Mouse (Mus musculus) liver, embryonic 11.5 days (tissue): ENCODE results near the gene Zfp90. TPM values are rescaled to one million over a fixed set of nuclear protein-coding genes. Genes with fewer than 3 reads are reported as not detected.

Experiments
- ATAC-seq: fragments of 200-750 bp; cut with Nextera tagmentation; replicated peaks from 2 replicates; pipeline ENCODE4 v1.8.0; 2017; ENCODE audit warnings: moderate number of reproducible peaks, mild to moderate bottlenecking, moderate TSS enrichment, moderate library complexity; ENCODE audit not compliant: low FRiP score
- DNase-seq: peaks from one replicate; pipeline ENCODE4 v3.0.0-alpha.2; 2017; ENCODE audit warnings: low spot score
- H3K27ac ChIP-seq: fragments of 300-500 bp; sonication (generic); 2 replicates; pipeline ENCODE4 v1.5.1; 2014; ENCODE audit warnings: mild to moderate bottlenecking, low read depth, low read length, control low read depth
- H3K27me3 ChIP-seq: fragments of 300-500 bp; sonication (generic); replicated peaks from 2 replicates; pipeline ENCODE4 v1.6.1; 2014; ENCODE audit warnings: low read length, mixed read lengths; ENCODE audit not compliant: control insufficient read depth, insufficient read depth
- H3K36me3 ChIP-seq: fragments of 300-500 bp; sonication (generic); 2 replicates; pipeline ENCODE4 v1.6.1; 2014; ENCODE audit warnings: mild to moderate bottlenecking, low read length, moderate library complexity, mixed read lengths; ENCODE audit not compliant: control insufficient read depth, insufficient read depth
- H3K4me1 ChIP-seq: fragments of 300-500 bp; sonication (generic); replicated peaks from 2 replicates; pipeline ENCODE4 v1.6.1; 2014; ENCODE audit warnings: low read length, mixed read lengths; ENCODE audit not compliant: control insufficient read depth, insufficient read depth
- H3K4me2 ChIP-seq: fragments of 300-500 bp; sonication (generic); 2 replicates; pipeline ENCODE4 v1.6.1; 2014; ENCODE audit warnings: mild to moderate bottlenecking, control low read depth, moderate library complexity
- H3K4me3 ChIP-seq: fragments of 300-500 bp; sonication (generic); 2 replicates; pipeline ENCODE4 v1.5.1; 2014; ENCODE audit warnings: low read depth, low read length, control low read depth
- H3K9ac ChIP-seq: fragments of 300-500 bp; sonication (generic); 2 replicates; pipeline ENCODE4 v1.6.1; 2014; ENCODE audit warnings: low read depth, low read length, control low read depth
- H3K9me3 ChIP-seq: fragments of 300-500 bp; sonication (generic); 2 replicates; pipeline ENCODE4 v1.6.1; 2016; ENCODE audit warnings: low read length, inconsistent platforms, mixed read lengths; ENCODE audit not compliant: control insufficient read depth
- WGBS: fragments of 180-500 bp; shearing (Covaris S2); extraction: QIAGEN DNeasy Blood & Tissue Kit; methylation state at CpG from one replicate; pipeline ENCODE4 v1.1.7; 2014; 5-methylcytosine and 5-hydroxymethylcytosine counted together
- polyA plus RNA-seq: library from polyadenylated mRNA; unstranded; fragments of >200 nt; fragmentation: Nextera tagmentation; extraction: Ambion mirVana; gene quantifications from 2 replicates; pipeline ENCODE4 v1.2.1, GENCODE M21; 2014

The Zfp90 gene
- 7.9 and 9.2 TPM in 2 replicates for polyA plus RNA-seq

DNA sequence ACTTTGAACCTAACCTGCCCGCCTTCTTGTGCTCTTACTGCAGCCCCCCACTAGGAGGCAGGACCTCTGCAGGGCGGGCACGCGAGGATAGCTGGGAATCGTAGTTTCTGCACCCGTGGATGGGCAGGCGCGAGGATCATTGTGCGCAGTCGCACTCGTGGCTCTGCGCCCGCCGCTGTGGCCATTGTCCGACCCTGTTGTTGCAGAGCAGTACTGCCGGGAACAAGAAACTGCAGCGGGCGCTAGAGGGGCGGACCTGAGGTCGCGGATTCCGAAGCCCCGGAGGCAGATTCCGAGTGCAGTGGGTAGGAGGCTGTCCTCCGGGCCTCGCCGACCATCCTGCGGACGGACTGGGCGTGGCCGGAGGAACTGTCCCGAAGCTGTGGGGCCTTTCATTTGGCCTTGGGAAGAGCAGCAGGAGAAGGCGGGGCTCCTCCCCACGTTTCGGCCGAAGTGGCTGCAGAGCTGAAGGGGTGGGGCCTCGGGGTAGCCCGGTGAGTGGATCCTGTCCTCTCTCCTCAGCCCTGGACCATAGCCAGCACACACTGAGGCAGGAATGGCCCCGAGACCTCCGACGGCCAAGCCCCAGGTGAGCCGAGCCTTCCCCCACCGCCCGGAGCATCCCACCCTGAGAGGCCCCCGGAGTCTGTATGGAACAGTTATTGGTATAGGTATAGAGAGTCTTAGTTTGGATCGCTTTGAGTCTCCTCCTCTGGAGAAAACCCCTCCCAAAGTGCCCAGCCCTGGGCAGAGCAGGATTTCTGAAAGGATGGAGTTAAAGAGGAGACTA is at the start of gene Zfp90:
Gene Zfp90, plus strand, starts transcription at position 146 of the 790 bp plus-strand sequence.
- ATAC-seq: peak; percentile 93
- Histone ChIP-seq H3K9me3 (0 out of 2 replicates have a peak, but pooled peaks cover 2% of the 10 kb centered on the region), H3K27me3 (no peaks in the 10 kb centered on the region), H3K36me3 (peaks cover 16% of the 10 kb centered on the region), H3K9ac (peak within 1 kb of the TSS; percentile 72), H3K4me2 (peak within 1 kb of the TSS; percentile 78), H3K27ac (peak within 1 kb of the TSS; percentile 83), H3K4me1 (peaks cover 2% of the 10 kb centered on the region; the same call in 1 of the 2 replicates), H3K4me3 (peak within 1 kb of the TSS; percentile 76)
- DNase-seq: peak; percentile 92
- WGBS: under 1% methylated on average over 46 of the region's 46 CpGs

DNA sequence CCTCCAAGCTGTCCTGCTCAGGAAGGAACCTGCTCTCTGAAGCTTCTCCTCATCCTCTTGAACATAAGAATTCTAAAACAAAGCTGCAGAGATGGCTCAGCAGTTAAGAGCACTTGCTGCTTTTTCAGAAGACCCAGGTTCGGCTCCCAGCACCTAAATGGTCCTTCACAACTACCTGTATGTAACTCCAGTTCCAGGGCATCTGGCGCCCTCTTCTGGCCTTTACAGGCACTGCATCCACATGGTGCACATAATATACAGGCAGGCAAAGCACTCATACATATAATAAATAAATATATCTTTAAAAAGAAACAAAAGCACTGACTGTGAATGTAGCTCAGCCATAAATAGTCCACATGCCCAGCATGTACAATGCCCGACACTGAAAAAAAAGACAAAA is 46.6 kb upstream of the Zfp90 start:
- 60% methylated on average over 3 of the region's 3 CpGs for WGBS
- no peaks in the 10 kb centered on the region for H3K36me3 ChIP-seq
- H3K4me3 ChIP-seq: no peak overlapping the region
- no peak for DNase-seq
- H3K27me3 ChIP-seq: no peaks in the 10 kb centered on the region
- H3K27ac ChIP-seq: no peak overlapping the region
- no peak for ATAC-seq
- H3K9ac ChIP-seq: no peak overlapping the region
- H3K4me1 ChIP-seq: no peaks in the 10 kb centered on the region
- H3K4me2 ChIP-seq: no peak overlapping the region
- H3K9me3 ChIP-seq: no peaks in the 10 kb centered on the region

DNA sequence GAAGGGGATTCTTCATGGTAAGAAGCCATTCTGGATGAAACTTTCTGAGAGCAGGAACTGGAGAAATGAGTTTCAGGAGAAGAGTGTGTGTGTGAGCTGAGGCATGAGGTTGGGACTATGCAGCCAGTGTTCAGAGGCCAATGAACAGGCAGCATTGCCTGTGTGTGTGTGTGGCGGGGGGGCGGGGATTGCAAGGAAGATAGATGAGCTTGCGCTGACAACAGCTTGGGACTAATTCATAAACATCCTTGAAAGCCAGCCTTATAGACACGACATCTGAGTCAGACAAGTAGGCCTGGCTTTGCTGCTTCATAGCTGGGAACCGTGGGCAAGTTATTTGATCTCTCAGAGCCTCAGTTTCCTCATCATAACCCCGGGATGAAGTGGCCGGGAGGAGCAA is 46.1 kb upstream of the Zfp90 start:
- no peak overlapping the region for H3K27ac ChIP-seq
- H3K9me3 ChIP-seq: no peaks in the 10 kb centered on the region
- 80% methylated on average over 7 of the region's 7 CpGs for WGBS
- H3K36me3 ChIP-seq: no peaks in the 10 kb centered on the region
- ATAC-seq (no peak), DNase-seq (no peak)
- no peaks in the 10 kb centered on the region for H3K27me3 ChIP-seq
- no peaks in the 10 kb centered on the region for H3K4me1 ChIP-seq
- H3K4me2 ChIP-seq: no peak overlapping the region
- H3K9ac ChIP-seq: no peak overlapping the region
- no peak overlapping the region for H3K4me3 ChIP-seq

DNA sequence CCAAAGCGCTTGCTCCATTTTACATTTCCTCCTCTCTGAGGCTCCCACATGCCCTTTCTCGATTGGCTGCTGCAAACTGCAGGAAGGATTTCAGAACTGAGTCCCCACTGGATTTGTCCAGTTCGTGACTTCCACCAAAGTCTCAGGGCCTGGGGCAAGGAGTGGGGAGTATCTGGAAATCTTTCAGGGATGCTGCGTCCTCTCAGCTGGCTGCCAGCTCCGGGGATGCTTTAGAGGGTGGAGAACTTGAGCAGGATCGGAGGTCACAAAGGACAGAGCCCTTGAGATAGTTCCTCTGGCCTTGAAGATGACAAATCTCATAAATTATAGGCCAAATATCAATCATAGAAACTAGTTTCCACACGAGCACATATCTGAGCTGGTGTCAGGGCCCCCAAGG is 39.2 kb upstream of the Zfp90 start:
- no peak overlapping the region for H3K27ac ChIP-seq
- no peak overlapping the region for H3K4me3 ChIP-seq
- WGBS: 74% methylated on average over 7 of the region's 7 CpGs
- H3K4me1 ChIP-seq: no peaks in the 10 kb centered on the region
- H3K36me3 ChIP-seq: no peaks in the 10 kb centered on the region
- no peaks in the 10 kb centered on the region for H3K27me3 ChIP-seq
- no peak for ATAC-seq
- H3K9ac ChIP-seq: no peak overlapping the region
- no peak overlapping the region for H3K4me2 ChIP-seq
- H3K9me3 ChIP-seq: no peaks in the 10 kb centered on the region
- no peak for DNase-seq

DNA sequence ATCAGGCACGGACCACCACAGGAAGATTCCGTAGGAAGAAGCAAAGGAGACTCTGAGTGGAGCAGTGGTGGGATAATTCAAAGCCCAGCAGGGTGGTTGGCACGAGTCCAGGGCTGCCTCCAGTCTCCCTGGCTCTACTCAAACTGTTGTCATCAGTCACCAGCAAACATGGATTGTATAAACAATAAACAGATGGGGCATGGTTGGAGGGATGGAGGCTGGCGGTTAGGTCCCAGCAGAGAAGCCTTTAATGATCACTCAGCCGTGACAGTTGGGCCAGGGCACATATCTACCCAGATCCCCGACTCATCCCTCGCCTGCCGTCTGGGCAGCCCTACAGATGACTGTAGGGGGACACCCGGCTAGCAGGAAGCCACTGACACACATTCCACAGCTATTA is 38.3 kb upstream of the Zfp90 start:
- no peaks in the 10 kb centered on the region for H3K27me3 ChIP-seq
- DNase-seq: no peak
- no peak overlapping the region for H3K9ac ChIP-seq
- no peaks in the 10 kb centered on the region for H3K4me1 ChIP-seq
- H3K9me3 ChIP-seq: no peaks in the 10 kb centered on the region
- H3K27ac ChIP-seq: no peak overlapping the region
- H3K4me2 ChIP-seq: no peak overlapping the region
- no peak for ATAC-seq
- WGBS: 46% methylated on average over 9 of the region's 9 CpGs
- no peaks in the 10 kb centered on the region for H3K36me3 ChIP-seq
- H3K4me3 ChIP-seq: no peak overlapping the region

DNA sequence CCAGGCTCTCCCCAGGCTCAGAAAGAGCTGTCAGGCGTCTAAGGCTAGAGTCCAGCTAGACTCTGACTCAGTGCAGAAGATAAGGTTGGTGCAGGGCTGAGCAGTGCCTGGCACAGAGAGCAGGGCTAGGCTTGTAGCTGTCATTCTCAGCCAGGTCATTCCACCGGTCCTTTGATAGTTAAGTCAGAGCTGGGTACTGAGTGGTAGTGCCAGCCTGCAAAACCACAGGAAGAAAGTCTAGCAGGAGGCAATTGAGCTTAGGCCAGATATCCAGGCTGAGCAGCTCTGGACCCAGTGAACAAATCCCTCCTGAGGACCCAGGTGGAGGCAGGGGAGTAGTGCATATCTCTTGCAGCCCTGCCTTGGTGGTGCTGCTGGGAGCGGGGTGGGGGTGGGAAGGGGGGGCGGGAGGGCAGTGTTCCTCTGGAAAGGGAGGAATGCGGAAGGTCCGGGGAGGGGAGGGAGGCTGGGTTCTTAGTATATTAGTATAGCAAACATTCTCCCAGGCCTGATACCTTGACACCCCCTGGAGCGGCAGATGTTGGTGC is 36.6 kb upstream of the Zfp90 start:
- H3K4me3 ChIP-seq: no peak overlapping the region
- H3K9me3 ChIP-seq: no peaks in the 10 kb centered on the region
- no peak overlapping the region for H3K9ac ChIP-seq
- H3K36me3 ChIP-seq: no peaks in the 10 kb centered on the region
- no peaks in the 10 kb centered on the region for H3K4me1 ChIP-seq
- no peak for DNase-seq
- no peak overlapping the region for H3K4me2 ChIP-seq
- WGBS: 49% methylated on average over 7 of the region's 7 CpGs
- ATAC-seq: 0 out of 2 replicates have a peak, but pooled peaks have one; percentile 26
- H3K27ac ChIP-seq: no peak overlapping the region
- H3K27me3 ChIP-seq: no peaks in the 10 kb centered on the region; the same call in 1 of the 2 replicates

DNA sequence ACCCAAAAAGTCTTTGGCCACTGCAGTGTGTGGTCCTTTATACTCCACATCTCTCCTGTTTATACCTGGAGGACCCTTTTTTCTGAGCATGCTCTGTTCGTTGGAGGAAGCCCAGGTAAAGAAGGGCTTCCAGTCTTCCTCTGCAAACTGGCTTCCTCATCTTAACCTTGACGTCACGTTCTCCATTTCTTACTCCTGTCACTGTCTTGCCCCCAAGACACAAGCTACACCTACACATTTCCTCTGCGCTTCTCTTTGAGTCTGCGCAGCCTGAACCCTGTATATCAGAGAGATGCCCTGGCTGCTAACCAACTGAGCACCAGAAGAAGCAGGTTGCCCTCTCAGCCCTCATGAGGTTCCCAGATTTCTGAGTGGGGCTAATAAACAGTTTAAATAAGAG is 35.8 kb upstream of the Zfp90 start:
- no peak overlapping the region for H3K4me3 ChIP-seq
- no peaks in the 10 kb centered on the region for H3K36me3 ChIP-seq
- no peak for DNase-seq
- no peaks in the 10 kb centered on the region for H3K9me3 ChIP-seq
- H3K27me3 ChIP-seq: no peaks in the 10 kb centered on the region; the same call in 1 of the 2 replicates
- no peaks in the 10 kb centered on the region for H3K4me1 ChIP-seq
- H3K27ac ChIP-seq: no peak overlapping the region
- WGBS: 73% methylated on average over 5 of the region's 5 CpGs
- H3K9ac ChIP-seq: no peak overlapping the region
- ATAC-seq: no peak
- no peak overlapping the region for H3K4me2 ChIP-seq

DNA sequence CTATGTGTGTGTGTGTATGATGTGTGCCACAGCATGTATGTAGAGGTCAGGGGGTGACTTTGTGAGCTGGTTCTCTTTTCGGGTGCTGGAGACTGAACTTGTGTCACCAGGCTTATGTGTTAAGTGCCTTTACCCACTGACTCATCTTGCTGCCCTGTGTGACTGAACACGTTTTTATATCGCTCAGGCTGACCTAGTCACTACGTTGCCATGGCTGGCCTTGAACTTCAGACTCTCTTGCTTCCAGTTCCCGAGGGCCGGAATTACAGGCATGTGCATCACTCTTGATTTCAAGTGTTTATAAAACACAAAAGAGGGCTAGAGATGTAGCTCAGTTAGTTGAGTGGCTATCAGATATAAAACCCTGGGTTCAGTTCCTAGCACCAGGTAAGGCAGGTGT is 34.1 kb upstream of the Zfp90 start:
- H3K9me3 ChIP-seq: no peaks in the 10 kb centered on the region
- no peak overlapping the region for H3K4me3 ChIP-seq
- no peaks in the 10 kb centered on the region for H3K36me3 ChIP-seq
- H3K4me1 ChIP-seq: no peaks in the 10 kb centered on the region
- ATAC-seq (no peak), DNase-seq (no peak)
- no peak overlapping the region for H3K9ac ChIP-seq
- no peaks in the 10 kb centered on the region; the same call in 1 of the 2 replicates for H3K27me3 ChIP-seq
- no peak overlapping the region for H3K4me2 ChIP-seq
- no peak overlapping the region for H3K27ac ChIP-seq
- 76% methylated on average over 6 of the region's 6 CpGs for WGBS
